Mouse (Mus musculus) right cerebral cortex, postnatal 36 days (tissue): ENCODE measurements around the gene Chic1.

Experiments
- DNase-seq, 2 experiments: peaks; one replicate each; pipeline ENCODE4 v3.0.0; 2022; ENCODE audit warnings: low spot score in 2 of 2, mixed read lengths in 1 of 2

Chic1 gene

DNA sequence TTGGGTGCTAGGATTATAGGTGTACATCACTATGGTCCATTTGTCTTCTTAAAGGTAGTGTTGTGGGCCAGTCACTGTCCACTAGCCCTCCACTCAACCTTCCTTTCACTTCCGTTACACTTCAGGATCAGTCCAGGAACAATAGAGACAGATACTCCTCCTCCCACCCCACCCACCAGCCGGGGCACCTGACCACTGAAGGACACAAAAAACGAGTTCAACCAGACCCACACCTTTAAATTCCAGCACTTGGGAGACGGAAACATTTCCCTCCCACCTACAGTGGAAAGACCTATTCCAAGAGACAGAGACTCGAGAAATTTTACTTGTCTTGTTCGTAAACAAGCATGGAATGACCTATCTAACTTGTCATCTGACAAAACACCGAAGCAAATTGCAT is 76.0 kb downstream of the Chic1 start:
- no peak for DNase-seq

DNA sequence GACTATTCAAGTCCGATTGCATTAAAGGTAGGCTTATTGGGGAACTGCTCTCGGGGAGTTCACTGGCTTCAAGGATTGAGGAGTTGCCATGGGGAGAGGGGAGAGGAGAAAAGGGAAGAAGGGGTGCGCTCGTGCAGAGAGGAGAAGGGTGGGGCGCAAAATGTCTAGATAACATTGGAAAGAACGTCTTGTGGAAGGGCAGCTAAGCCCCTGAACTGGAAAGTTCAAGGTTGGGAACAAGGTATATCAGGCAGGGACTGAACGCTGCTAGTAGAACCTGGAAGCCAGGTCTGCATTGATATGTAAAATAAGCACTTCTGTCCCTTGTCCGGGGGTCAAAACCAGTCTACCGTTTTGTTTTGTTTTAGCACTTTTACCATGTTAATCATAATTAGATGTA is 81.7 kb downstream of the Chic1 start:
- no peak for DNase-seq

DNA sequence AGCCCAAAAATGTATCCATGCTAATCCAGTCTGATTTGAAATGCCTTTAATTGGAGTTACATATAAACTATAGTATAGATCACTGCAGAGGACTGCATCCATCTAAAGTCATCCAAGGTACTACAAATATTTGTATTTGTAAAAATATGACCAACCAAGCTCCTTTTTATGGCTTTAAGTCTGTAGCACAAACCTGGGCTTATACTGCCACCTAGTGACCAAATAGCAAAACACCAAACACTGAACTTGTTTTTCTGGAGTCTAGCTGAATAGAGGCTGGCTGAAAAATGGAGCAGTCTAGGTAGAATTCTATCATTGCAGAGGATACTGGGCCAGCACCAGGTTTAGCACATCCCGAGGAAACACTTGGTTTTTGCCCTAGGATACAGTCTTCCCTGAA is 84.5 kb downstream of the Chic1 start:
- peak in 1 of 2 experiments; percentile 3 for DNase-seq

DNA sequence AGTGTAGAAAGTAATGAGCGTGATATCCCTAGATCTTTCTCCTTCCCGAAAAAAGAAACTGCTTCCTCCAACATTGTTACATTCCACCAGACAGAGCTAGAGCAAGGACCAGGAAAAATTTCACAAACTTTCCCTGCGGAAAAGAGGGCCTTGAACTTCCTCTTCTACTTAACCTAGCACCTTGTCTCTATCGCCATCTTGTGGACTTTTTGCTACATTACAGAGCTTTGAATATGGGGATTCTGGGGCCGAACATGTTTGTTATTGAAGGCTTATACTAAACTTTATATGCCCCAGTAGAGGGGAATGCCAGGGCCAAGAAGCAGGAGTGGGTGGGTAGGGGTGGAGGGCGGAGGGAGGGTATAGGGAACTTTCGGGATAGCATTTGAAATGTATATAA is 87.5 kb downstream of the Chic1 start:
- no peak for DNase-seq
